Mouse (Mus musculus) heart, adult 2 months (tissue): ENCODE results near the gene Cdc42ep4.

Experiments
- CTCF ChIP-seq: fragments of 200-600 bp; IDR thresholded peaks from 2 replicates; pipeline ENCODE4 v1.8.1; 2022; ENCODE audit warnings: antibody characterized with exemption, mild to moderate bottlenecking, moderate library complexity
- EP300 ChIP-seq: fragments of 200-500 bp; IDR thresholded peaks from 2 replicates; pipeline ENCODE4 v1.6.1; 2011; ENCODE audit warnings: low read depth, low read length, control low read depth; ENCODE audit not compliant: insufficient read depth
- POLR2A ChIP-seq: fragments of 200-500 bp; IDR thresholded peaks from 2 replicates; pipeline ENCODE4 v1.6.1; 2011; ENCODE audit warnings: mild to moderate bottlenecking, low read depth, low read length, control low read depth; ENCODE audit not compliant: insufficient read depth

DNA sequence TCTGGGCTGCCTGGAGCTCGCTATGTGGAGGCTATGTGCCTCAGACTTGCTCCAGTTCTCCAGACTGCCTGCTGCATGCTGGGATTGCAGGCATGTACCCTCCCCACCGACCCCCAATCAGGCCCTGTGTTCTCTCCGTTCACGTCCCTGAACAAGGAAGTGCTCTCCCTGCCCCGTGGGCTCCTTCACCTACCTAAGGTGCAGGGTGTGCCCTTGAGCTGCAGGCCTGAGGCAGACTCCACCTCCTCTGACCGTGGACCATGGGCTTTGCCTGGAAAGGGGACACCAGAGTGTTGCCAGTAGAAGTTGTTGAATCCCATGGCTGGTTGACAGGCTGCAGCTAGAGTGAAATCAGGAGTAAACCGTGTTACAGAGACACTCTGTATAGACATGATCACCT, 52.0 kb downstream of the Cdc42ep4 start:
- TF ChIP-seq POLR2A (no peak), CTCF (no peak), EP300 (no peak)
